Mouse (Mus musculus): Measurements from ENCODE around the gene Mef2c.

GRCm38 (mm10) chr13:83595429-83595828 lies 91.6 kb downstream of the Mef2c start:
- no peak for TF ChIP-seq POLR2A (IDR thresholded peaks at IDR 0.05; ENCODE audit: borderline replicate concordance, extremely low read depth, low read depth, low read length)
- no peak for TF ChIP-seq CTCF (IDR thresholded peaks at IDR 0.05; ENCODE audit: insufficient read depth, low read length)
